Mouse (Mus musculus): ENCODE data around the gene Xbp1. TPM values are rescaled to one million over a fixed set of nuclear protein-coding genes. Genes with fewer than 3 reads are reported as not detected.
"Not testable (repeated sequence)": the region's sequence is repeated elsewhere in the genome, so short reads cannot be mapped to it uniquely, and the experiment has no call there.

The Xbp1 gene
- polyA plus RNA-seq (2015; fragmentation: Nextera tagmentation; extraction: Ambion mirVana), result 238 and 248 TPM in 2 replicates

GRCm38 (mm10) chr11:5520412-5521265 lies at the start of gene Xbp1:
Gene Xbp1 (plus strand): TSS chr11:5520659.
- Histone ChIP-seq H3K36me3 (ENCODE audit: control insufficient read depth, insufficient read depth, low read length) (peaks cover 27% of the 10 kb centered on the region; the same call in 1 of the 2 replicates), H3K4me2 (ENCODE audit: low read depth, low read length) (peak within 1 kb of the TSS; percentile 65), H3K4me3 (replicated peaks; ENCODE audit: low read length) (peak within 1 kb of the TSS; percentile 85), H3K4me1 (ENCODE audit: control insufficient read depth, insufficient read depth, low read length) (peaks cover 18% of the 10 kb centered on the region; the same call in 1 of the 2 replicates), H3K27me3 (ENCODE audit: control insufficient read depth, insufficient read depth, low read length) (no peaks in the 10 kb centered on the region), H3K9ac (ENCODE audit: low read length) (peak within 1 kb of the TSS; percentile 94), H3K9me3 (replicated peaks; ENCODE audit: control insufficient read depth, low read length) (no peaks in the 10 kb centered on the region), H3K27ac (ENCODE audit: low read length) (peak within 1 kb of the TSS; percentile 96)
- ATAC-seq (ENCODE audit: insufficient read depth, low FRiP score), result peak; percentile 97
- under 1% methylated on average over 72 of the region's 72 CpGs for WGBS

GRCm38 (mm10) chr11:5474130-5474529 lies 46.3 kb upstream of the Xbp1 start:
- H3K9me3 ChIP-seq (replicated peaks; ENCODE audit: control insufficient read depth, low read length), result no peaks in the 10 kb centered on the region
- no peaks in the 10 kb centered on the region for H3K36me3 ChIP-seq (ENCODE audit: control insufficient read depth, insufficient read depth, low read length)
- H3K4me3 ChIP-seq (replicated peaks; ENCODE audit: low read length), result no peak overlapping the region
- no peaks in the 10 kb centered on the region for H3K27me3 ChIP-seq (ENCODE audit: control insufficient read depth, insufficient read depth, low read length)
- no peak overlapping the region for H3K9ac ChIP-seq (ENCODE audit: low read length)
- ATAC-seq (ENCODE audit: insufficient read depth, low FRiP score), result no peak
- H3K4me1 ChIP-seq (ENCODE audit: control insufficient read depth, insufficient read depth, low read length), result no peaks in the 10 kb centered on the region
- no peak overlapping the region for H3K27ac ChIP-seq (ENCODE audit: low read length)
- no peak overlapping the region for H3K4me2 ChIP-seq (ENCODE audit: low read depth, low read length)
- 14% methylated on average over 5 of the region's 5 CpGs for WGBS

GRCm38 (mm10) chr11:5475556-5476118 lies 44.8 kb upstream of the Xbp1 start:
- not testable (repeated sequence) for H3K27me3 ChIP-seq (ENCODE audit: control insufficient read depth, insufficient read depth, low read length); H3K4me1 ChIP-seq (ENCODE audit: control insufficient read depth, insufficient read depth, low read length); H3K27ac ChIP-seq (ENCODE audit: low read length); ATAC-seq (ENCODE audit: insufficient read depth, low FRiP score); H3K9ac ChIP-seq (ENCODE audit: low read length); H3K4me2 ChIP-seq (ENCODE audit: low read depth, low read length); H3K4me3 ChIP-seq (replicated peaks; ENCODE audit: low read length); H3K36me3 ChIP-seq (ENCODE audit: control insufficient read depth, insufficient read depth, low read length); H3K9me3 ChIP-seq (replicated peaks; ENCODE audit: control insufficient read depth, low read length)
- no CpG with 5 or more reads among the region's 2 CpGs for WGBS

GRCm38 (mm10) chr11:5476806-5477205 lies 43.7 kb upstream of the Xbp1 start:
- H3K27ac ChIP-seq (ENCODE audit: low read length), result no peak overlapping the region
- no peaks in the 10 kb centered on the region for H3K36me3 ChIP-seq (ENCODE audit: control insufficient read depth, insufficient read depth, low read length)
- ATAC-seq (ENCODE audit: insufficient read depth, low FRiP score), result no peak
- no peak overlapping the region for H3K4me2 ChIP-seq (ENCODE audit: low read depth, low read length)
- H3K27me3 ChIP-seq (ENCODE audit: control insufficient read depth, insufficient read depth, low read length), result no peaks in the 10 kb centered on the region
- no peak overlapping the region for H3K4me3 ChIP-seq (replicated peaks; ENCODE audit: low read length)
- H3K9me3 ChIP-seq (replicated peaks; ENCODE audit: control insufficient read depth, low read length), result no peaks in the 10 kb centered on the region
- no peak overlapping the region for H3K9ac ChIP-seq (ENCODE audit: low read length)
- H3K4me1 ChIP-seq (ENCODE audit: control insufficient read depth, insufficient read depth, low read length), result no peaks in the 10 kb centered on the region
- 77% methylated on average over 4 of the region's 4 CpGs for WGBS

DNA sequence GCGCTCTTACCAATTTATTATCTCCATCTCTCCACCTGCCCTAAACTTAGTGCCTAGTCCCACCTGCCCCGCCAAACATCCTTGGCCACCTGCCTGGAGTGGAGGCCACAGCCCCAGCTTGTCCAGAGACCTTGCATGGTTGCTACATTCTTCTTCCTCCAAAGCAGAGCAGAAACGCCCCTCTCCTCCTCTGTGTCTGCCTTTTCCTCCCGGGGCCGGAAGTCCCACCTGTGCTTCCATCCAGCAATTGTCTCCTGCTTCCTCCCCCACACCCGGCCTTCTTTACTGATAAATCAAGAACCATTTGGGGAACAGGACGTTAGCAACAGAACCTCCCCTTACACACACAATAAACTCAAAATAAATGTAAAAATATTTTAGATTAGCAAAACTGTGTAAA lies 42.3 kb upstream of the Xbp1 start:
- 75% methylated on average over 7 of the region's 7 CpGs for WGBS
- H3K27me3 ChIP-seq (ENCODE audit: control insufficient read depth, insufficient read depth, low read length), result no peaks in the 10 kb centered on the region
- H3K9ac ChIP-seq (ENCODE audit: low read length), result no peak overlapping the region
- no peaks in the 10 kb centered on the region for H3K4me1 ChIP-seq (ENCODE audit: control insufficient read depth, insufficient read depth, low read length)
- no peak for ATAC-seq (ENCODE audit: insufficient read depth, low FRiP score)
- no peaks in the 10 kb centered on the region for H3K36me3 ChIP-seq (ENCODE audit: control insufficient read depth, insufficient read depth, low read length)
- no peak overlapping the region for H3K27ac ChIP-seq (ENCODE audit: low read length)
- no peaks in the 10 kb centered on the region for H3K9me3 ChIP-seq (replicated peaks; ENCODE audit: control insufficient read depth, low read length)
- H3K4me2 ChIP-seq (ENCODE audit: low read depth, low read length), result no peak overlapping the region
- no peak overlapping the region for H3K4me3 ChIP-seq (replicated peaks; ENCODE audit: low read length)

GRCm38 (mm10) chr11:5478831-5479230 lies 41.6 kb upstream of the Xbp1 start:
- WGBS, result 85% methylated on average over 3 of the region's 3 CpGs
- Histone ChIP-seq H3K4me3 (replicated peaks; ENCODE audit: low read length) (no peak overlapping the region), H3K4me1 (ENCODE audit: control insufficient read depth, insufficient read depth, low read length) (no peaks in the 10 kb centered on the region), H3K27me3 (ENCODE audit: control insufficient read depth, insufficient read depth, low read length) (no peaks in the 10 kb centered on the region), H3K27ac (ENCODE audit: low read length) (no peak overlapping the region), H3K9ac (ENCODE audit: low read length) (no peak overlapping the region), H3K36me3 (ENCODE audit: control insufficient read depth, insufficient read depth, low read length) (no peaks in the 10 kb centered on the region), H3K9me3 (replicated peaks; ENCODE audit: control insufficient read depth, low read length) (no peaks in the 10 kb centered on the region), H3K4me2 (ENCODE audit: low read depth, low read length) (no peak overlapping the region)
- no peak for ATAC-seq (ENCODE audit: insufficient read depth, low FRiP score)

DNA sequence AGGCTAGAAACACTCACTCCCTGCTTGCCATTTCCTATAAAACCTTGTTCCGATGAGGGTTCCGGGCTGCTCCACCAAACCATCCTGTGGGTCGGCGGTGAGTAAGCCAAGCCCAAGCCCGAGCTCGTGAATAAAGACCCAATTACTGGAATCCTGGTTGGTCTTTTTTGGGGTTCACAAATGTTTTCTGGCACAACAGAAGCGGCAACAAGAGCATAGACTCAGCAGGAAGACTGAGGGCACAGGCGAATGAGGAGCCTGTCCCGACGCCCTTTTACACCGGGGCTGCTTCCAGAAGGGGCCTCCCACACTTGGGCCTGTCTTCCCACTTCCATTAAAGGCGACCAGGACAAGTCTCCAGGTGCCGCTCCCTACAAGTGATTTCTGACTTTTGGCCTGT lies 37.9 kb upstream of the Xbp1 start:
- no peak for ATAC-seq (ENCODE audit: insufficient read depth, low FRiP score)
- Histone ChIP-seq H3K9ac (ENCODE audit: low read length) (no peak overlapping the region), H3K4me1 (ENCODE audit: control insufficient read depth, insufficient read depth, low read length) (no peaks in the 10 kb centered on the region), H3K27ac (ENCODE audit: low read length) (no peak overlapping the region), H3K27me3 (ENCODE audit: control insufficient read depth, insufficient read depth, low read length) (no peaks in the 10 kb centered on the region), H3K4me3 (replicated peaks; ENCODE audit: low read length) (no peak overlapping the region), H3K4me2 (ENCODE audit: low read depth, low read length) (no peak overlapping the region), H3K36me3 (ENCODE audit: control insufficient read depth, insufficient read depth, low read length) (no peaks in the 10 kb centered on the region), H3K9me3 (replicated peaks; ENCODE audit: control insufficient read depth, low read length) (no peaks in the 10 kb centered on the region)
- 84% methylated on average over 13 of the region's 13 CpGs for WGBS

GRCm38 (mm10) chr11:5485193-5486011 lies 35.1 kb upstream of the Xbp1 start:
- ATAC-seq (ENCODE audit: insufficient read depth, low FRiP score), result peak; percentile 78
- Histone ChIP-seq H3K27ac (ENCODE audit: low read length) (peak overlapping the region; percentile 25; the same call in 1 of the 2 replicates), H3K36me3 (ENCODE audit: control insufficient read depth, insufficient read depth, low read length) (no peaks in the 10 kb centered on the region), H3K4me3 (replicated peaks; ENCODE audit: low read length) (peak overlapping the region; percentile 40), H3K27me3 (ENCODE audit: control insufficient read depth, insufficient read depth, low read length) (no peaks in the 10 kb centered on the region), H3K4me1 (ENCODE audit: control insufficient read depth, insufficient read depth, low read length) (no peaks in the 10 kb centered on the region), H3K9me3 (replicated peaks; ENCODE audit: control insufficient read depth, low read length) (no peaks in the 10 kb centered on the region), H3K4me2 (ENCODE audit: low read depth, low read length) (peak overlapping the region; percentile 65), H3K9ac (ENCODE audit: low read length) (peak overlapping the region; percentile 62)
- 13% methylated on average over 15 of the region's 15 CpGs for WGBS

- not testable (repeated sequence) for H3K27ac ChIP-seq (ENCODE audit: low read length); ATAC-seq (ENCODE audit: insufficient read depth, low FRiP score); H3K9me3 ChIP-seq (replicated peaks; ENCODE audit: control insufficient read depth, low read length); H3K27me3 ChIP-seq (ENCODE audit: control insufficient read depth, insufficient read depth, low read length); H3K4me1 ChIP-seq (ENCODE audit: control insufficient read depth, insufficient read depth, low read length); H3K4me2 ChIP-seq (ENCODE audit: low read depth, low read length); H3K4me3 ChIP-seq (replicated peaks; ENCODE audit: low read length); H3K36me3 ChIP-seq (ENCODE audit: control insufficient read depth, insufficient read depth, low read length); H3K9ac ChIP-seq (ENCODE audit: low read length)
- 84% methylated on average over 10 of the region's 10 CpGs for WGBS
Measured at GRCm38 (mm10) chr11:5489433-5489832, 31.0 kb upstream of the Xbp1 start.

Measured in stomach, embryonic 16.5 days (tissue).